Mouse (Mus musculus) kidney, embryonic 16.5 days (tissue): ENCODE results near the gene Klk1b24. TPM values are rescaled to one million over a fixed set of nuclear protein-coding genes. Genes with fewer than 3 reads are reported as not detected.

Experiments
- ATAC-seq: fragments of 200-750 bp; cut with Nextera tagmentation; 2 replicates; pipeline ENCODE4 v1.8.0; 2017; ENCODE audit warnings: moderate TSS enrichment; ENCODE audit not compliant: low FRiP score, low TSS enrichment
- H3K27ac ChIP-seq: fragments of 300-500 bp; sonication (generic); 2 replicates; pipeline ENCODE4 v1.5.1; 2014; ENCODE audit warnings: low read length
- H3K27me3 ChIP-seq: fragments of 300-500 bp; sonication (generic); 2 replicates; pipeline ENCODE4 v1.6.1; 2014; ENCODE audit warnings: low read length, control low read depth, mixed read lengths; ENCODE audit not compliant: insufficient read depth
- H3K36me3 ChIP-seq: fragments of 300-500 bp; sonication (generic); 2 replicates; pipeline ENCODE4 v1.6.1; 2014; ENCODE audit warnings: low read length, control low read depth, mixed read lengths; ENCODE audit not compliant: insufficient read depth
- H3K4me1 ChIP-seq: fragments of 300-500 bp; sonication (generic); 2 replicates; pipeline ENCODE4 v1.6.1; 2014; ENCODE audit warnings: low read length, control low read depth, mixed read lengths; ENCODE audit not compliant: insufficient read depth
- H3K4me2 ChIP-seq: fragments of 300-500 bp; sonication (generic); replicated peaks from 2 replicates; pipeline ENCODE4 v1.6.1; 2014; ENCODE audit warnings: low read depth, low read length
- H3K4me3 ChIP-seq: fragments of 300-500 bp; sonication (generic); 2 replicates; pipeline ENCODE4 v1.5.1; 2014; ENCODE audit warnings: mild to moderate bottlenecking, low read length
- H3K9ac ChIP-seq: fragments of 300-500 bp; sonication (generic); replicated peaks from 2 replicates; pipeline ENCODE4 v1.6.1; 2014; ENCODE audit warnings: low read length
- H3K9me3 ChIP-seq: fragments of 300-500 bp; sonication (generic); 2 replicates; pipeline ENCODE4 v1.6.1; 2016; ENCODE audit warnings: low read length, control low read depth
- WGBS: fragments of 180-500 bp; shearing (Covaris S2); extraction: QIAGEN DNeasy Blood & Tissue Kit; methylation state at CpG from one replicate; pipeline ENCODE4 v1.1.7; 2014; 5-methylcytosine and 5-hydroxymethylcytosine counted together
- polyA plus RNA-seq: library from polyadenylated mRNA; unstranded; fragments of >200 nt; fragmentation: Nextera tagmentation; extraction: Ambion mirVana; gene quantifications from 2 replicates; pipeline ENCODE4 v1.2.1, GENCODE M21; 2015

Gene Klk1b24
- polyA plus RNA-seq, 1 experiment from 2014 or later: not detected

GRCm38 (mm10) chr7:44225076-44225475, 37.0 kb downstream of the Klk1b24 start, which contains the start of gene Klk1:
Klk1 (plus strand) TSS chr7:44225360.
- no peaks in the 10 kb centered on the region for H3K27me3 ChIP-seq

DNA sequence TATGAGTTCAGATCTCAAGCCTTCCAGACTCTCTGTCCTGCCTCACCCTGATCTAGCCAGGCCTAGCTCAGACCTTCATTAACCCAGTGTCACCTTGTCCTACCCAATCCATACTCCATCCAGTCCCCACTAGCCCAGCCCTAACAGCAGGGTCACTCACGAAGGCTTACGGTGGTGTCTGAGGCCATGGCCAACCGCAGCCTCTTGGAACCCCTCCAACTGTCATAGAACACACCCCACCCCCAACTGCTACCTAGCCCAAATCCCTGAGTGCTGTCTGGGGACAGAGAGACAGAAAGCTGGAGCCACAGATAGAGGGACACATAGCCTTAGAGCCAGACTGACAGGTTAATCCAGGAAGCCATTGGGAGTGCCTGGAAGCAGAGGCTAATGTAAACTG, 47.9 kb downstream of the Klk1b24 start, which contains the start of gene Gm36864:
Gm36864 (plus strand) TSS at position 269 of the 400 bp plus-strand sequence.
- Histone ChIP-seq H3K4me3 (no peak within 1 kb of the TSS), H3K36me3 (no peaks in the 10 kb centered on the region), H3K9me3 (no peaks in the 10 kb centered on the region), H3K27me3 (no peaks in the 10 kb centered on the region), H3K9ac (no peak within 1 kb of the TSS), H3K27ac (no peak within 1 kb of the TSS), H3K4me1 (no peaks in the 10 kb centered on the region), H3K4me2 (no peak within 1 kb of the TSS)
- 87% methylated on average over 3 of the region's 3 CpGs for WGBS
- no peak for ATAC-seq

More at GRCm38 (mm10) chr7:44225076-44225475, 37.0 kb downstream of the Klk1b24 start, which contains the start of gene Klk1:
- Histone ChIP-seq H3K4me2 (no peak within 1 kb of the TSS), H3K36me3 (no peaks in the 10 kb centered on the region), H3K4me3 (no peak within 1 kb of the TSS), H3K9me3 (no peaks in the 10 kb centered on the region), H3K27ac (no peak within 1 kb of the TSS), H3K4me1 (no peaks in the 10 kb centered on the region), H3K9ac (no peak within 1 kb of the TSS)
- ATAC-seq: no peak
- WGBS: 36% methylated on average over 1 of the region's 1 CpGs

DNA sequence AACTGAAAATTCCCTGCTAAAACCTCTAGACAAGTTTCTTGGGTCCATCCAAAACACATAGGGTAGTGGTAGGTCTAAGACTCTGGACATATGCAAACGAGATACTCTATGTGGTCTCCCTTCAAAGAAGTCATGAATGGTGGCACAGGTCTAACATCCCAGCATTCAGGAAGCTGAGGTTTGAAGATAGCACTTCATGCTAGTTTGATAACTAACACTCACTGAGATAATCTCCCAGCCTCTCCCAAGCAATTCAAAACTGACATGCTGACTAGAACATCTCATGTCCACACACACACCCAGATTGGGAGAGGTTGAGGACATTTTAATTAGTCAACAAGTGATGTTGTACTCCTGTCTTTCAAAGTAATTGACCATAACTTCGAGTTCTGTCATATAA, 51.9 kb downstream of the Klk1b24 start:
- Histone ChIP-seq H3K27ac (no peak overlapping the region), H3K9ac (no peak overlapping the region), H3K4me3 (no peak overlapping the region), H3K9me3 (no peaks in the 10 kb centered on the region), H3K27me3 (no peaks in the 10 kb centered on the region), H3K4me1 (no peaks in the 10 kb centered on the region), H3K36me3 (no peaks in the 10 kb centered on the region), H3K4me2 (no peak overlapping the region)
- no peak for ATAC-seq
- 54% methylated on average over 2 of the region's 2 CpGs for WGBS

DNA sequence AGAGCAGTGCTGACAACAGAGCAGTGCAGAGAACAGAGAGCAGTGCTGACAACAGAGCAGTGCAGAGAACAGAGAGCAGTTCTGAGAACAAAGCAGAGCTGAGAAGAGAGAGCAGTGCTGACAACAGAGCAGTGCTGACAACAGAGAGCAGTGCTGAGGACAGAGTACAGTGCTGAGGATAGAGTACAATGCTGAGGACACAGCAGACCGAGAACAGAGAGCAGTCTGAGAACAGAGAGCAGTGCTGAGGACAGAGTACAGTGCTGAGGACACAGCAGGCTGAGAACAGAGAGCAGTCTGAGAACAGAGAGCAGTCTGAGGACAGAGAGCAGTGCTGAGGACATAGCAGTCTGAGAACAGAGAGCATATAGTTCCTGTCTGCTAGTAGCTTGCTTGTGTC, 52.7 kb downstream of the Klk1b24 start:
- H3K27me3 ChIP-seq: no peaks in the 10 kb centered on the region
- ATAC-seq: no peak
- no peak overlapping the region for H3K4me3 ChIP-seq
- H3K4me1 ChIP-seq: peaks cover 6% of the 10 kb centered on the region; the same call in 1 of the 2 replicates
- H3K9ac ChIP-seq: no peak overlapping the region
- H3K9me3 ChIP-seq: no peaks in the 10 kb centered on the region
- H3K27ac ChIP-seq: no peak overlapping the region
- H3K36me3 ChIP-seq: no peaks in the 10 kb centered on the region
- no peak overlapping the region for H3K4me2 ChIP-seq
- 50% methylated on average over 1 of the region's 1 CpGs for WGBS

- Histone ChIP-seq H3K27ac (no peak overlapping the region), H3K4me1 (peaks cover 6% of the 10 kb centered on the region; the same call in 1 of the 2 replicates), H3K9ac (no peak overlapping the region), H3K27me3 (no peaks in the 10 kb centered on the region), H3K9me3 (no peaks in the 10 kb centered on the region), H3K4me2 (no peak overlapping the region), H3K36me3 (no peaks in the 10 kb centered on the region), H3K4me3 (no peak overlapping the region)
- no peak for ATAC-seq
- WGBS: 73% methylated on average over 2 of the region's 2 CpGs
These were observed 53.1 kb downstream of the Klk1b24 start for GRCm38 (mm10) chr7:44241163-44241562.

Other genes with a start within 250 kb of the Klk1b24 start
- gene Klk1b8, start 237.6 kb upstream of the Klk1b24 start, polyA plus RNA-seq: not detected in 2 replicates
- not detected in 2 replicates for gene Klk1b1, start 221.5 kb upstream of the Klk1b24 start, polyA plus RNA-seq
- not detected in 2 replicates for gene Klk1b9, start 212.2 kb upstream of the Klk1b24 start, polyA plus RNA-seq
- gene Klk1b11, start 192.4 kb upstream of the Klk1b24 start, polyA plus RNA-seq: not detected in 2 replicates
- gene Klk1b26, start 176.1 kb upstream of the Klk1b24 start, polyA plus RNA-seq: not detected in 2 replicates
- gene Klk1b27, start 135.9 kb upstream of the Klk1b24 start, polyA plus RNA-seq: not detected in 2 replicates
- gene Klk1b21, start 85.9 kb upstream of the Klk1b24 start, polyA plus RNA-seq: not detected in 2 replicates
- gene Klk1b22, start 75.6 kb upstream of the Klk1b24 start, polyA plus RNA-seq: not detected in 2 replicates
- gene Klk1b16, start 51.5 kb upstream of the Klk1b24 start, polyA plus RNA-seq: not detected in 2 replicates
- 0.19 TPM in 1 of 2 replicates, not detected in the other for gene Klk1b3, start 10.0 kb downstream of the Klk1b24 start, polyA plus RNA-seq
- gene Klk1b4, start 19.2 kb downstream of the Klk1b24 start, polyA plus RNA-seq: not detected in 2 replicates
- 0.15 TPM in 1 of 2 replicates, not detected in the other for gene Klk1b5, start 27.7 kb downstream of the Klk1b24 start, polyA plus RNA-seq
- gene Klk1, start 37.1 kb downstream of the Klk1b24 start, polyA plus RNA-seq: 7.2 and 10.9 TPM in 2 replicates
- gene Gm36864, start 47.9 kb downstream of the Klk1b24 start, polyA plus RNA-seq: 0.26 TPM in 1 of 2 replicates, not detected in the other
- 1.9 and 2.0 TPM in 2 replicates for gene 1700028J19Rik, start 58.5 kb downstream of the Klk1b24 start, polyA plus RNA-seq
- gene 2410002F23Rik, start 58.5 kb downstream of the Klk1b24 start, polyA plus RNA-seq: 178 and 180 TPM in 2 replicates
- not detected in 2 replicates for gene Acp4, start 69.1 kb downstream of the Klk1b24 start, polyA plus RNA-seq
- gene Gm15517, start 73.2 kb downstream of the Klk1b24 start, polyA plus RNA-seq: not detected in 2 replicates
- gene Clec11a, start 118.7 kb downstream of the Klk1b24 start, polyA plus RNA-seq: 3.6 and 5.8 TPM in 2 replicates
- 1.5 and 1.7 TPM in 2 replicates for gene Shank1, start 122.0 kb downstream of the Klk1b24 start, polyA plus RNA-seq
- 2.7 and 3.4 TPM in 2 replicates for gene Syt3, start 195.9 kb downstream of the Klk1b24 start, polyA plus RNA-seq
- 0.64 and 1.1 TPM in 2 replicates for gene 1700008O03Rik, start 197.6 kb downstream of the Klk1b24 start, polyA plus RNA-seq
- gene Lrrc4b, start 240.8 kb downstream of the Klk1b24 start, polyA plus RNA-seq: 0.25 and 0.32 TPM in 2 replicates